Comparison of ENCODE assay signal across 13 mouse cellular contexts in genomic region chr17:8973331-8973730, GRCm38 (mm10). TPM values are rescaled to one million over a fixed set of nuclear protein-coding genes. Genes with fewer than 3 reads are reported as not detected.
"Had no signal": no experiment of that assay in that cellular context is flagged by ENCODE, and none has a peak within 500 bp of the region (broad histone marks: within the 10 kb centered on the region; RNA-seq: fewer than 3 reads in every experiment).

No protein-coding gene starts in this region.

- ATAC-seq: lung, postnatal 0 days had no signal

- H3K4me2 ChIP-seq: kidney, embryonic 15.5 days; liver, embryonic 13.5 days; lung, embryonic 14.5 days had no signal

- H3K9ac ChIP-seq: kidney, embryonic 15.5 days; liver, embryonic 13.5 days; lung, embryonic 14.5 days; midbrain, embryonic 12.5 days had no signal

- H3K36me3 ChIP-seq: kidney, embryonic 15.5 days; liver, embryonic 13.5 days had no signal

- H3K27ac ChIP-seq: kidney, embryonic 15.5 days; left cerebral cortex, adult 2 months; liver, embryonic 13.5 days; macrophage; midbrain, embryonic 12.5 days had no signal

- H3K4me1 ChIP-seq: liver, embryonic 13.5 days had no signal

- H3K9me3 ChIP-seq: kidney, embryonic 15.5 days; liver, embryonic 13.5 days; midbrain, embryonic 12.5 days had no signal

- DNase-seq: kidney, postnatal 10 days; kidney, postnatal 36 days; layer of hippocampus, postnatal 36 days; liver, embryonic 13.5 days; lung, embryonic 14.5 days; thymus, adult 18-20 months; thymus, postnatal 36 days had no signal

- H3K4me3 ChIP-seq: kidney, embryonic 15.5 days; left cerebral cortex, adult 2 months; liver, embryonic 13.5 days; midbrain, embryonic 12.5 days had no signal

- H3K27me3 ChIP-seq: kidney, embryonic 15.5 days; liver, embryonic 13.5 days; midbrain, embryonic 12.5 days had no signal

RNA-seq across cellular contexts. Expression of gene 1700010I14Rik, which starts 14.8 kb away (rescaled TPM):
- polyA plus RNA-seq: small intestine, adult 2 months had no signal
